Mouse (Mus musculus) ES-Bruce4 (cell line): ENCODE measurements around the gene Lama5.

Source experiments
- EP300 ChIP-seq: IDR thresholded peaks from 2 replicates; pipeline ENCODE4 v1.6.1; 2011; ENCODE audit warnings: low read depth, low read length; ENCODE audit not compliant: insufficient read depth
- POLR2A ChIP-seq: IDR thresholded peaks from one replicate; pipeline ENCODE4 v1.8.1; 2011; ENCODE audit warnings: low read length; ENCODE audit not compliant: insufficient read depth

GRCm38 (mm10) chr2:180235788-180236187 lies 10.1 kb upstream of the Lama5 start:
- TF ChIP-seq POLR2A (no peak), EP300 (no peak)
